Mouse (Mus musculus): ENCODE measurements around the gene Mettl7b. TPM values are rescaled to one million over a fixed set of nuclear protein-coding genes. Genes with fewer than 3 reads are reported as not detected.
"Not testable (repeated sequence)": the region's sequence is repeated elsewhere in the genome, so short reads cannot be mapped to it uniquely, and the experiment has no call there.

Mettl7b gene
- total RNA-seq (2021): not detected
- long read RNA-seq: 0 reads

- DNase-seq (ENCODE audit: low spot score in 2 of 2): no peak
Observed at GRCm38 (mm10) chr10:128960590-128961584, at the start of gene Mettl7b. Mettl7b (minus strand) TSS chr10:128960988.

- no peak for DNase-seq (ENCODE audit: low spot score in 2 of 2)
Observed at GRCm38 (mm10) chr10:129010288-129010841, 49.6 kb upstream of the Mettl7b start, which contains the start of gene Olfr763. Olfr763 (plus strand) TSS chr10:129010791.

GRCm38 (mm10) chr10:129004032-129004920, 43.5 kb upstream of the Mettl7b start:
- no peak for DNase-seq (ENCODE audit: low spot score in 2 of 2)

GRCm38 (mm10) chr10:128996523-128997040, 35.8 kb upstream of the Mettl7b start:
- no peak for DNase-seq (ENCODE audit: low spot score in 2 of 2)

GRCm38 (mm10) chr10:128995796-128996195, 35.0 kb upstream of the Mettl7b start:
- DNase-seq (ENCODE audit: low spot score in 2 of 2): no peak

- DNase-seq (ENCODE audit: low spot score in 2 of 2): no peak
Observed at GRCm38 (mm10) chr10:128990994-128991393, 30.2 kb upstream of the Mettl7b start.

GRCm38 (mm10) chr10:128990129-128990850, 29.5 kb upstream of the Mettl7b start:
- DNase-seq (ENCODE audit: low spot score in 2 of 2): not testable (repeated sequence)

GRCm38 (mm10) chr10:128989131-128989530, 28.3 kb upstream of the Mettl7b start, which contains the start of gene Olfr9:
Olfr9 (plus strand) TSS chr10:128989431.
- not testable (repeated sequence) for DNase-seq (ENCODE audit: low spot score in 2 of 2)

- no peak for DNase-seq (ENCODE audit: low spot score in 2 of 2)
Observed at GRCm38 (mm10) chr10:128980644-128981365, 20.0 kb upstream of the Mettl7b start.

- peak; percentile 41 to 63 for DNase-seq (ENCODE audit: low spot score in 2 of 2)
Observed at GRCm38 (mm10) chr10:128977522-128978114, 16.8 kb upstream of the Mettl7b start.

- no peak for DNase-seq (ENCODE audit: low spot score in 2 of 2)
Observed at GRCm38 (mm10) chr10:128976395-128976794, 15.6 kb upstream of the Mettl7b start.

- no peak for DNase-seq (ENCODE audit: low spot score in 2 of 2)
Observed at GRCm38 (mm10) chr10:128972841-128973240, 12.1 kb upstream of the Mettl7b start.

GRCm38 (mm10) chr10:128970740-128971250, 10.0 kb upstream of the Mettl7b start:
- no peak for DNase-seq (ENCODE audit: low spot score in 2 of 2)

- DNase-seq (ENCODE audit: low spot score in 2 of 2): no peak
Observed at GRCm38 (mm10) chr10:128968341-128968749, 7.6 kb upstream of the Mettl7b start.

- DNase-seq (ENCODE audit: low spot score in 2 of 2): no peak
Observed at GRCm38 (mm10) chr10:128965871-128966270, 5.1 kb upstream of the Mettl7b start.

GRCm38 (mm10) chr10:128964961-128965360, 4.2 kb upstream of the Mettl7b start:
- no peak for DNase-seq (ENCODE audit: low spot score in 2 of 2)

- no peak for DNase-seq (ENCODE audit: low spot score in 2 of 2)
Observed at GRCm38 (mm10) chr10:128960142-128960541, 646 bp downstream of the Mettl7b start.

- no peak for DNase-seq (ENCODE audit: low spot score in 2 of 2)
Observed at GRCm38 (mm10) chr10:128958340-128958739, 2.4 kb downstream of the Mettl7b start.

All from layer of hippocampus, postnatal 10 days (tissue).